Mouse (Mus musculus) B cell, adult 62 days (primary cell): ENCODE data around the gene 1110051M20Rik. TPM values are rescaled to one million over a fixed set of nuclear protein-coding genes. Genes with fewer than 3 reads are reported as not detected.

ENCODE experiments used
- total RNA-seq: library from RNA; stranded (reverse); gene quantifications from 4 replicates; pipeline ENCODE4 v1.2.4, GENCODE M21; 2023

Gene 1110051M20Rik
- 5.0 to 7.7 TPM (median 6.4 TPM) in 4 replicates for total RNA-seq

GRCm38 (mm10) chr2:91444286-91444892 lies at the start of gene 1110051M20Rik:
TSS of gene 1110051M20Rik (minus strand) at chr2:91444704.

GRCm38 (mm10) chr2:91457259-91457655 lies 12.8 kb upstream of the 1110051M20Rik start, which contains the start of gene Lrp4:
TSS of gene Lrp4 (plus strand) at chr2:91457511.

GRCm38 (mm10) chr2:91264711-91265681 lies 179.5 kb downstream of the 1110051M20Rik start, which contains the start of gene Arfgap2:
TSS of gene Arfgap2 (plus strand) at chr2:91264974.

GRCm38 (mm10) chr2:91255661-91256150 lies 188.8 kb downstream of the 1110051M20Rik start, which contains the start of gene Pacsin3:
TSS of gene Pacsin3 (plus strand) at chr2:91255954.

GRCm38 (mm10) chr2:91236601-91237510 lies 207.6 kb downstream of the 1110051M20Rik start, which contains the start of gene Ddb2:
TSS of gene Ddb2 (minus strand) at chr2:91236982.

Other genes starting within 250 kb of the 1110051M20Rik start
- 2.2 to 4.7 TPM (median 2.6 TPM) in 4 replicates for gene Nr1h3, start 241.9 kb downstream of the 1110051M20Rik start, total RNA-seq
- 3.9 to 5.7 TPM (median 4.4 TPM) in 4 replicates for gene Acp2, start 241.8 kb downstream of the 1110051M20Rik start, total RNA-seq
- gene Ddb2, start 207.7 kb downstream of the 1110051M20Rik start, total RNA-seq: 39.2 to 49.1 TPM (median 43.6 TPM) in 4 replicates
- gene Pacsin3, start 188.8 kb downstream of the 1110051M20Rik start, total RNA-seq: not detected in 4 replicates
- 151 to 189 TPM (median 166 TPM) in 4 replicates for gene Arfgap2, start 179.7 kb downstream of the 1110051M20Rik start, total RNA-seq
- 0.17 to 0.24 TPM (median 0.21 TPM) in 3 of 4 replicates, not detected in the other for gene Lrp4, start 12.8 kb upstream of the 1110051M20Rik start, total RNA-seq
- gene Ckap5, start 82.1 kb upstream of the 1110051M20Rik start, total RNA-seq: 33.1 to 42.2 TPM (median 38.7 TPM) in 4 replicates
- gene F2, start 191.7 kb upstream of the 1110051M20Rik start, total RNA-seq: not detected in 4 replicates
- gene Zfp408, start 205.1 kb upstream of the 1110051M20Rik start, total RNA-seq: 18.6 to 25.3 TPM (median 24.6 TPM) in 4 replicates
- 52.1 to 63.7 TPM (median 59.9 TPM) in 4 replicates for gene Arhgap1, start 205.2 kb upstream of the 1110051M20Rik start, total RNA-seq